Mouse (Mus musculus): ENCODE data around the gene Pvr. TPM values are rescaled to one million over a fixed set of nuclear protein-coding genes. Genes with fewer than 3 reads are reported as not detected.

Pvr gene
- polyA plus RNA-seq (2016; fragmentation: Nextera tagmentation; extraction: Ambion mirVana) = 9.3 and 10.7 TPM in 2 replicates

DNA sequence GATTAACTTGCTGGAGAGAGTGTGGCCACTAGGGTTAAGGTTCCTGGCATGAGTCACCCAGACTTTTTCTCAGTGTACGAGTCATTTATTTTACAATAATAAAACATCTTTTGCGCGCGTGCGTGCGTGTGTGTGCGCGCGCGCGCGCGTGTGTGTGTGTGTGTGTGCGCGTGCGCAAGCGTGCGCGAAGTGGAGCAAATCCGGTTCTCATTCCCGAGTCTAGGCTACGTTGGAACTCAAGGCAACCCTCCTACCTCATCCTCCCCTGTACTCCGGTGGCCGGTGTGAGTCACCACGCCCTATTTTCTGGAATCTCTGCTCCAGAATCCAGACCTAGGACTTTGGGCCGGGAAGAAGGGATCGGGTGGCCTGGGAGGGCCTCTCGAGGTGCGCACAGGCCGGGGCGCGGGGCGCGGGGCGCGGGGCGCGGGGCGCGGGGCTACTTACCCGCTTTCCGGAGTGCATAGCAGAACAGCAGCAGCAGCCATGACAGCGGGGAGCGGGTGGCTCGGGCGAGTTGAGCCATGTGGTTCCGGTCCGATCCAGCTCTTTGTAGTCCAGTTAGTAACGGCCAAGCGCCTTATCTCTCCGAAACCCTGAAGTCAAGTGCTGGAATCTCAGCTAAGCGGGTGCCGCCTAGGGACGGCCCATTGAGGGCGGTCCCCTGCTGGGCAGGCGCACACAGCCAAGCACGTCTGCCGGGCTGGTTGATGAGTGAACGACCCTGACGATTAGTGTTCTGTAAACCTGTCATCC, at the start of gene Pvr:
Pvr (minus strand) TSS at position 655 of the 756 bp plus-strand sequence.
- H3K27ac ChIP-seq = peak within 1 kb of the TSS; percentile 74; the same call in 1 of the 2 replicates
- H3K36me3 ChIP-seq = peaks cover 12% of the 10 kb centered on the region; the same call in 1 of the 2 replicates
- no peaks in the 10 kb centered on the region for H3K27me3 ChIP-seq
- WGBS = under 1% methylated on average over 60 of the region's 60 CpGs
- peak within 1 kb of the TSS; percentile 79 for H3K4me3 ChIP-seq
- peak within 1 kb of the TSS; percentile 56 for H3K4me2 ChIP-seq (replicated peaks)
- H3K9me3 ChIP-seq = no peaks in the 10 kb centered on the region
- H3K4me1 ChIP-seq = peaks cover 4% of the 10 kb centered on the region
- ATAC-seq (ENCODE audit: insufficient number of reproducible peaks, insufficient read depth, low FRiP score, low TSS enrichment) = peak; percentile 78
- H3K9ac ChIP-seq = peak within 1 kb of the TSS; percentile 80

DNA sequence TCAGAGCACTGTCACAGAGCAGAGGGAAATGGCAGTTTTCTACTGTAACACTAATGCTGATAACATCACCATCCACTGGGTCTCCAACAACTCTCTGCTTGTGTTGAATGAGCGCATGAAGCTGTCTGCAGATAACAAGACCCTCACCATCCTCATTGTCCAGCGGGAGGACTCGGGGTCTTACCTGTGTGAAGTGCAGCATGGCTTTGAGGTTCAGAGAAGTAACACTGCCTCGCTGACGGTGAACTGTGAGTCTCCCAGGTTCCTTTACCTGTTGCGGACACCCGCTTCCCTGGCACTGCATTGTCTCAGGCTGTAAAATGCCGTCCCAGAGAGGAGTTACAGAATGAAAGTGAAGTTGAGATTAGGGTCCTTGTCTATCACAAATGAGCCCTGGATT, 49.2 kb upstream of the Pvr start:
- Histone ChIP-seq H3K9ac (no peak overlapping the region), H3K36me3 (no peaks in the 10 kb centered on the region), H3K4me1 (no peaks in the 10 kb centered on the region), H3K4me3 (no peak overlapping the region), H3K27ac (no peak overlapping the region), H3K4me2 (replicated peaks) (no peak overlapping the region), H3K9me3 (peaks cover 18% of the 10 kb centered on the region), H3K27me3 (no peaks in the 10 kb centered on the region)
- ATAC-seq (ENCODE audit: insufficient number of reproducible peaks, insufficient read depth, low FRiP score, low TSS enrichment) = no peak
- 91% methylated on average over 8 of the region's 8 CpGs for WGBS

GRCm38 (mm10) chr7:19969541-19970090, 48.7 kb upstream of the Pvr start:
- Histone ChIP-seq H3K36me3 (no peaks in the 10 kb centered on the region), H3K4me1 (no peaks in the 10 kb centered on the region), H3K4me2 (replicated peaks) (no peak overlapping the region), H3K4me3 (no peak overlapping the region), H3K27ac (no peak overlapping the region), H3K9me3 (peaks cover 18% of the 10 kb centered on the region), H3K27me3 (no peaks in the 10 kb centered on the region), H3K9ac (no peak overlapping the region)
- 93% methylated on average over 4 of the region's 4 CpGs for WGBS
- ATAC-seq (ENCODE audit: insufficient number of reproducible peaks, insufficient read depth, low FRiP score, low TSS enrichment) = no peak

DNA sequence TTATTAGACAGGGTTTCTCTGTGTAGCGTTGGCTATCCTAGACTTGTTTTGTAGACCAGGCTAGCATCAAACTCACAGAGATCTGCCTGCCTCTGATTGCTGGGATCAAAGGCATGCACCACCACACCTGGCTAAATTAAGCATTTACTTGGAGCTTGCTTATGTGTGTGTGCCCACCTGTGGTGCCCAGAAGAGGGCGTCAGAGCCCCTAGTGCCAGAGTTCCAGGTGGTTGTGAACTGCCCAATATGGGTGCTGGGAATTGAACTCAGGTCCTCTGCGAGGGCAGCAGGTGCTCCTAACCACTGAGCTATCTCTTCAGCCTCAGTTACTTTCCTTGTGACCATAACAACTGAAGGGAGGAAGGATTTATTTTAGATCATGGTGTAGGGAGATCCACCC, 48.1 kb upstream of the Pvr start:
- peaks cover 18% of the 10 kb centered on the region for H3K9me3 ChIP-seq
- H3K27ac ChIP-seq = no peak overlapping the region
- H3K4me2 ChIP-seq (replicated peaks) = no peak overlapping the region
- H3K4me1 ChIP-seq = no peaks in the 10 kb centered on the region
- no peaks in the 10 kb centered on the region for H3K36me3 ChIP-seq
- no peak for ATAC-seq (ENCODE audit: insufficient number of reproducible peaks, insufficient read depth, low FRiP score, low TSS enrichment)
- 72% methylated on average over 3 of the region's 3 CpGs for WGBS
- no peak overlapping the region for H3K9ac ChIP-seq
- H3K4me3 ChIP-seq = no peak overlapping the region
- H3K27me3 ChIP-seq = no peaks in the 10 kb centered on the region

DNA sequence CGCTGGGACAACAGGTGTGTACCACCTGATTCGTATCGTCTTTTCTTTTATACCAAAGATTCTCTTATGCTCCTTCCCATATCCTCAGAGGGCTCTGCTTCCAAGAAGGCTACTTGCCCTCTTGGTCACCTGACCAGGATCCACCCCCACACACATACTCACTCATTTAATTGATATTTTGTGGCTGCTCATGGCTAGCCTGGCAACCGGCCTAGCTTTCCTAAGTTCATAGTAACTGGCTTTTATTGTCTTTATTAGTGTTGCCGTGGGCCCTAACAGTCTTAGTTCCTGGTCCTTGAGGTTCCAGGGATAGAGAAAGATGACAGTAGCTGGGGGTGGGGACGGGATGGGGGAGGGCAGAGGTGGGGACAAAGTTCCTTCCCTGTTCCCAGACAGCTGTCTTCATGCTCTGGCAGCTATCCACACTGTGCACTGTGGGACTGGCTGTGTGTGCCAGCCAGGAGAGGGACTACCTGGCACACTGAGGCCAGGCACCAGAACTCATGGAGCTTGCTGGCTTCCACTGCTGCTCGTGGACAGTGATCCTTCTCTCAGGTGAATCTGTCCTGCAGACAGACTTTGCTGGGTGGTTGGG, 44.1 kb upstream of the Pvr start, which contains the start of gene Ceacam20:
Ceacam20 (plus strand) TSS at position 428 of the 595 bp plus-strand sequence.
- H3K9ac ChIP-seq = no peak within 1 kb of the TSS
- peaks cover 9% of the 10 kb centered on the region for H3K9me3 ChIP-seq
- H3K4me2 ChIP-seq (replicated peaks) = no peak within 1 kb of the TSS
- 83% methylated on average over 7 of the region's 7 CpGs for WGBS
- no peaks in the 10 kb centered on the region for H3K36me3 ChIP-seq
- no peak within 1 kb of the TSS for H3K4me3 ChIP-seq
- no peaks in the 10 kb centered on the region for H3K4me1 ChIP-seq
- H3K27me3 ChIP-seq = no peaks in the 10 kb centered on the region
- ATAC-seq (ENCODE audit: insufficient number of reproducible peaks, insufficient read depth, low FRiP score, low TSS enrichment) = no peak
- no peak within 1 kb of the TSS for H3K27ac ChIP-seq

GRCm38 (mm10) chr7:19962423-19962822, 41.5 kb upstream of the Pvr start:
- Histone ChIP-seq H3K9ac (no peak overlapping the region), H3K4me3 (no peak overlapping the region), H3K27me3 (no peaks in the 10 kb centered on the region), H3K9me3 (no peaks in the 10 kb centered on the region), H3K4me1 (no peaks in the 10 kb centered on the region), H3K4me2 (replicated peaks) (no peak overlapping the region), H3K27ac (no peak overlapping the region), H3K36me3 (no peaks in the 10 kb centered on the region)
- ATAC-seq (ENCODE audit: insufficient number of reproducible peaks, insufficient read depth, low FRiP score, low TSS enrichment) = no peak
- WGBS = 52% methylated on average over 1 of the region's 1 CpGs

DNA sequence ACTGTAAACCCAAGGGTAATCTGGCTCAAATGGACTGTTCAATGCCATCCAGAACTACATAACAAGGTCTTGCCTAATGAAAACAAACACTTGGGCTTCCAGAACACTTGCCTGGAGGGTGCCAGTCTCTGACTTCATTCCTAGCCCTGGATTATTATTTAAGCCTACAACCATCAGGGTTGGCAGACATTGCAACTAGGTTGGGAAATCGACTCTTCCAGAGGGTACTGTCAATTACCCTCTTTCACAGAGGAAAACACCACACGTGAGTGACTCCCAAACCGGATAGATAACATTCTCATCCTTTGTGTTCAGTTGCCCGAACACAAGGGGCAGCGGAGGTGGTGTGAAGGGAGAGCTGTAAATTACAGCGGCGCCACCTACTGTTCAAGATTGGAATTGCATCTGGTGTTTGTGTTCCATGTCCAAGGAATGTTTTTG, 35.4 kb upstream of the Pvr start:
- Histone ChIP-seq H3K36me3 (no peaks in the 10 kb centered on the region), H3K4me1 (no peaks in the 10 kb centered on the region), H3K9ac (no peak overlapping the region), H3K27ac (no peak overlapping the region), H3K4me2 (replicated peaks) (no peak overlapping the region), H3K27me3 (no peaks in the 10 kb centered on the region), H3K4me3 (no peak overlapping the region), H3K9me3 (no peaks in the 10 kb centered on the region)
- no peak for ATAC-seq (ENCODE audit: insufficient number of reproducible peaks, insufficient read depth, low FRiP score, low TSS enrichment)
- WGBS = 1% methylated on average over 7 of the region's 7 CpGs

- H3K27ac ChIP-seq = no peak overlapping the region
- no peaks in the 10 kb centered on the region for H3K4me1 ChIP-seq
- H3K9ac ChIP-seq = no peak overlapping the region
- H3K27me3 ChIP-seq = no peaks in the 10 kb centered on the region
- H3K9me3 ChIP-seq = no peaks in the 10 kb centered on the region
- H3K4me3 ChIP-seq = no peak overlapping the region
- no peak for ATAC-seq (ENCODE audit: insufficient number of reproducible peaks, insufficient read depth, low FRiP score, low TSS enrichment)
- WGBS = 73% methylated on average over 4 of the region's 4 CpGs
- no peak overlapping the region for H3K4me2 ChIP-seq (replicated peaks)
- H3K36me3 ChIP-seq = no peaks in the 10 kb centered on the region
Measured at GRCm38 (mm10) chr7:19955861-19956260, 34.9 kb upstream of the Pvr start.

DNA sequence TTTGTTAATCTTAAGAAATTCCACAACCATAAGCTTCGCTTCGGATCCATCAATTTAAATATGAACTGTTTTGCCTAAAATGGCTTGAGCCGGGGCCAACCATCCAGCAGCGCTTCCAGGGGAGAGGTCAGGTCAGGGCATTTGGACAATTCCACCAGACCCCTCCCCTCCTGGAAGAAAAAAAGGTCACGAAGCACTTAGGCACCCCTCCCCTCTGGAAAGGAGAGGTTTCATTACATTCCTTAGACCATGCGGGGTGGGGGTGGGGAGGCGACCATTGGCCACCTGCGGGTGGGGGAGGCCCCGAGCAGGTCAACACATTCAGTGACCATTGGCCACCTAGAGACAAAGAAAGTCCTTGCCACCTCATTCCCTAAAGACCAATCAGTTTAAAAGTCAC, 32.1 kb upstream of the Pvr start:
- WGBS = 39% methylated on average over 9 of the region's 9 CpGs
- H3K4me2 ChIP-seq (replicated peaks) = no peak overlapping the region
- H3K9ac ChIP-seq = no peak overlapping the region
- no peak for ATAC-seq (ENCODE audit: insufficient number of reproducible peaks, insufficient read depth, low FRiP score, low TSS enrichment)
- no peaks in the 10 kb centered on the region for H3K36me3 ChIP-seq
- H3K9me3 ChIP-seq = no peaks in the 10 kb centered on the region
- H3K27ac ChIP-seq = no peak overlapping the region
- no peaks in the 10 kb centered on the region for H3K27me3 ChIP-seq
- H3K4me1 ChIP-seq = 0 out of 2 replicates have a peak, but pooled peaks cover 4% of the 10 kb centered on the region
- H3K4me3 ChIP-seq = no peak overlapping the region

DNA sequence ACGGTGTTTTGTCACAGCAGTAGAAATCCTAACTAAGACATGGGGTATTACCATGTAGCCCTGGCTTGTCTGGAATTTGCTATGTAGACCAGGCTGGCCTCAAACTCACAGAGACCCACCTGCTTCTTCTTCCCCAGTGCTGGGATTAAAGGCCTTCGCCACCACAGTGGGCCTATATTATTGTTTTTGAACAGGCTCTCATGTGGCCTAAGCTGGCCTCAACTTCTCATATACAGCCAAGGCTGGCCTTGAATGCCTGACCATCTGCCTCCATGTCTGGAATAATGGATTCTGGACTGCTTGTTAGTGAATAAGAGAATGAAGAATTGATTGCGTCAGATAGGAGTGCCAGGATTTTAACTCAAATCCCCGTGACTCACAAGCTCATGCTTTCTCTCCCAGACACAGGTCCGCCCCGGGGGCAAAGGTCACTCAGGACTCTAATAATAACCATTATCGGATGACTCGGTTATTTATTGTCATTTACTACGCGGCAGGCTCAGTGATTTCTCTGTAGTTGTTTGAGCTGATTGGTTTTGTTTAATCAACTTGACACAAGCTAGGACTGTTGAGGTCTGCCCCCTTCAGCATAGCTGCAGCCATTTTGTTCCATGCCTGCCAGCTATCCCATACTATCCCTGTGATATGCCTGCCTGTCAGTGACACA, 31.5 kb upstream of the Pvr start:
- Histone ChIP-seq H3K27ac (no peak overlapping the region), H3K27me3 (no peaks in the 10 kb centered on the region), H3K4me1 (0 out of 2 replicates have a peak, but pooled peaks cover 4% of the 10 kb centered on the region), H3K9me3 (no peaks in the 10 kb centered on the region), H3K36me3 (no peaks in the 10 kb centered on the region), H3K9ac (no peak overlapping the region), H3K4me3 (no peak overlapping the region), H3K4me2 (replicated peaks) (no peak overlapping the region)
- WGBS = 53% methylated on average over 10 of the region's 10 CpGs
- ATAC-seq (ENCODE audit: insufficient number of reproducible peaks, insufficient read depth, low FRiP score, low TSS enrichment) = no peak

- Histone ChIP-seq H3K4me1 (0 out of 2 replicates have a peak, but pooled peaks cover 4% of the 10 kb centered on the region), H3K4me3 (no peak within 1 kb of the TSS), H3K36me3 (no peaks in the 10 kb centered on the region), H3K27me3 (no peaks in the 10 kb centered on the region), H3K9ac (no peak within 1 kb of the TSS), H3K27ac (no peak within 1 kb of the TSS), H3K4me2 (replicated peaks) (no peak within 1 kb of the TSS), H3K9me3 (no peaks in the 10 kb centered on the region)
- 50% methylated on average over 9 of the region's 9 CpGs for WGBS
- no peak for ATAC-seq (ENCODE audit: insufficient number of reproducible peaks, insufficient read depth, low FRiP score, low TSS enrichment)
Measured at GRCm38 (mm10) chr7:19950589-19950988, 29.6 kb upstream of the Pvr start, which contains the start of gene Igsf23. Igsf23 (minus strand) TSS chr7:19950756.

Data from embryonic facial prominence, embryonic 12.5 days (tissue).